Mouse (Mus musculus) forebrain, embryonic 12.5 days (tissue): ENCODE measurements around the gene Ptcd2. TPM values are rescaled to one million over a fixed set of nuclear protein-coding genes. Genes with fewer than 3 reads are reported as not detected.
A peak's percentile ranks its signal among the peaks of the same experiment; 100 is the strongest.
"Not testable (repeated sequence)": the region's sequence is repeated elsewhere in the genome, so short reads cannot be mapped to it uniquely, and the experiment has no call there.

ENCODE experiments used
- ATAC-seq: fragments of 200-750 bp; cut with Nextera tagmentation; 2 replicates; pipeline ENCODE4 v1.8.0; 2017; ENCODE audit warnings: moderate TSS enrichment; ENCODE audit not compliant: low FRiP score
- H3K27ac ChIP-seq: fragments of 300-500 bp; sonication (generic); 2 replicates; pipeline ENCODE4 v1.5.1; 2016; ENCODE audit warnings: mild to moderate bottlenecking
- H3K27me3 ChIP-seq: fragments of 300-500 bp; sonication (generic); 2 replicates; pipeline ENCODE4 v1.6.1; 2016; ENCODE audit warnings: mild to moderate bottlenecking
- H3K36me3 ChIP-seq: fragments of 300-500 bp; sonication (generic); replicated peaks from 2 replicates; pipeline ENCODE4 v1.6.1; 2016; ENCODE audit warnings: mild to moderate bottlenecking
- H3K4me1 ChIP-seq: fragments of 300-500 bp; sonication (generic); 2 replicates; pipeline ENCODE4 v1.6.1; 2016
- H3K4me2 ChIP-seq: fragments of 300-500 bp; sonication (generic); 2 replicates; pipeline ENCODE4 v1.6.1; 2016; ENCODE audit warnings: mild to moderate bottlenecking, moderate library complexity
- H3K4me3 ChIP-seq: fragments of 300-500 bp; sonication (generic); replicated peaks from 2 replicates; pipeline ENCODE4 v1.5.1; 2016; ENCODE audit warnings: mild to moderate bottlenecking
- H3K9ac ChIP-seq: fragments of 300-500 bp; sonication (generic); 2 replicates; pipeline ENCODE4 v1.6.1; 2016; ENCODE audit warnings: mild to moderate bottlenecking
- H3K9me3 ChIP-seq: fragments of 300-500 bp; sonication (generic); 2 replicates; pipeline ENCODE4 v1.6.1; 2016
- WGBS: fragments of 180-500 bp; shearing (Covaris S2); methylation state at CpG from one replicate; pipeline ENCODE4 v1.1.7; 2016; 5-methylcytosine and 5-hydroxymethylcytosine counted together
- polyA plus RNA-seq: library from polyadenylated mRNA; unstranded; fragments of >200 nt; fragmentation: Nextera tagmentation; extraction: Ambion mirVana; gene quantifications from 2 replicates; pipeline ENCODE4 v1.2.1, GENCODE M21; 2016

Ptcd2 gene
- polyA plus RNA-seq, 1 experiment from 2014 or later: 47.6 TPM

- Histone ChIP-seq H3K4me3 (peak overlapping the region; percentile 42), H3K36me3 (peaks cover 25% of the 10 kb centered on the region), H3K4me2 (peak overlapping the region; percentile 59), H3K27ac (peak overlapping the region; percentile 78), H3K4me1 (no peaks in the 10 kb centered on the region), H3K9me3 (no peaks in the 10 kb centered on the region), H3K9ac (peak overlapping the region; percentile 55; the same call in 1 of the 2 replicates), H3K27me3 (no peaks in the 10 kb centered on the region)
- ATAC-seq: peak; percentile 100
- WGBS: 12% methylated on average over 28 of the region's 28 CpGs
Observed at GRCm38 (mm10) chr13:99352758-99353489, 8.4 kb upstream of the Ptcd2 start.

GRCm38 (mm10) chr13:99351596-99351995, 7.1 kb upstream of the Ptcd2 start:
- Histone ChIP-seq H3K4me2 (no peak overlapping the region), H3K27ac (no peak overlapping the region), H3K4me1 (no peaks in the 10 kb centered on the region), H3K9me3 (no peaks in the 10 kb centered on the region), H3K36me3 (peaks cover 25% of the 10 kb centered on the region), H3K27me3 (no peaks in the 10 kb centered on the region), H3K4me3 (no peak overlapping the region), H3K9ac (no peak overlapping the region)
- ATAC-seq: no peak
- 72% methylated on average over 3 of the region's 3 CpGs for WGBS

- WGBS: 85% methylated on average over 8 of the region's 8 CpGs
- H3K4me3 ChIP-seq: no peak overlapping the region
- no peak overlapping the region for H3K4me2 ChIP-seq
- peaks cover 25% of the 10 kb centered on the region for H3K36me3 ChIP-seq
- no peak overlapping the region for H3K27ac ChIP-seq
- no peaks in the 10 kb centered on the region for H3K4me1 ChIP-seq
- no peaks in the 10 kb centered on the region for H3K9me3 ChIP-seq
- no peak for ATAC-seq
- H3K27me3 ChIP-seq: no peaks in the 10 kb centered on the region
- H3K9ac ChIP-seq: no peak overlapping the region
Observed at GRCm38 (mm10) chr13:99351186-99351585, 6.7 kb upstream of the Ptcd2 start.

GRCm38 (mm10) chr13:99350009-99350408, 5.5 kb upstream of the Ptcd2 start:
- H3K27ac ChIP-seq: no peak overlapping the region
- H3K4me3 ChIP-seq: no peak overlapping the region
- H3K36me3 ChIP-seq: peaks cover 25% of the 10 kb centered on the region
- peaks cover 8% of the 10 kb centered on the region for H3K4me1 ChIP-seq
- no peak overlapping the region for H3K9ac ChIP-seq
- H3K27me3 ChIP-seq: no peaks in the 10 kb centered on the region
- ATAC-seq: no peak
- no peaks in the 10 kb centered on the region for H3K9me3 ChIP-seq
- H3K4me2 ChIP-seq: no peak overlapping the region
- 93% methylated on average over 6 of the region's 6 CpGs for WGBS

- peaks cover 17% of the 10 kb centered on the region for H3K4me1 ChIP-seq
- no peaks in the 10 kb centered on the region for H3K27me3 ChIP-seq
- no peak for ATAC-seq
- peak overlapping the region; percentile 76 for H3K4me2 ChIP-seq
- no peaks in the 10 kb centered on the region for H3K9me3 ChIP-seq
- H3K4me3 ChIP-seq: peak overlapping the region; percentile 89
- peaks cover 44% of the 10 kb centered on the region for H3K36me3 ChIP-seq
- WGBS: 4% methylated on average over 30 of the region's 30 CpGs
- peak overlapping the region; percentile 88 for H3K9ac ChIP-seq
- peak overlapping the region; percentile 87 for H3K27ac ChIP-seq
Observed at GRCm38 (mm10) chr13:99343876-99344598, 468 bp downstream of the Ptcd2 start.

GRCm38 (mm10) chr13:99341504-99341903, 3.0 kb downstream of the Ptcd2 start:
- Histone ChIP-seq H3K27ac (no peak overlapping the region), H3K4me3 (no peak overlapping the region), H3K36me3 (peaks cover 56% of the 10 kb centered on the region), H3K4me2 (no peak overlapping the region), H3K4me1 (peaks cover 17% of the 10 kb centered on the region), H3K9me3 (no peaks in the 10 kb centered on the region), H3K27me3 (no peaks in the 10 kb centered on the region), H3K9ac (no peak overlapping the region)
- ATAC-seq: no peak
- WGBS: 94% methylated on average over 6 of the region's 6 CpGs

GRCm38 (mm10) chr13:99337510-99337909, 7.0 kb downstream of the Ptcd2 start:
- no peak overlapping the region for H3K27ac ChIP-seq
- H3K9ac ChIP-seq: no peak overlapping the region
- H3K4me2 ChIP-seq: no peak overlapping the region
- H3K36me3 ChIP-seq: peaks cover 82% of the 10 kb centered on the region
- H3K4me1 ChIP-seq: no peaks in the 10 kb centered on the region
- ATAC-seq: no peak
- no peaks in the 10 kb centered on the region for H3K27me3 ChIP-seq
- H3K4me3 ChIP-seq: no peak overlapping the region
- H3K9me3 ChIP-seq: no peaks in the 10 kb centered on the region
- WGBS: 92% methylated on average over 6 of the region's 6 CpGs

GRCm38 (mm10) chr13:99331255-99331654, 13.2 kb downstream of the Ptcd2 start:
- H3K36me3 ChIP-seq: peaks cover 78% of the 10 kb centered on the region

GRCm38 (mm10) chr13:99324337-99324685, 20.2 kb downstream of the Ptcd2 start:
- H3K27ac ChIP-seq, ATAC-seq, H3K9ac ChIP-seq, H3K4me1 ChIP-seq, H3K9me3 ChIP-seq, H3K4me2 ChIP-seq, H3K27me3 ChIP-seq, H3K4me3 ChIP-seq: not testable (repeated sequence)
- 95% methylated on average over 8 of the region's 8 CpGs for WGBS
- H3K36me3 ChIP-seq: peaks cover 81% of the 10 kb centered on the region

More at GRCm38 (mm10) chr13:99331255-99331654, 13.2 kb downstream of the Ptcd2 start:
- 58% methylated on average over 4 of the region's 4 CpGs for WGBS
- Histone ChIP-seq H3K4me3 (no peak overlapping the region), H3K9me3 (no peaks in the 10 kb centered on the region), H3K9ac (no peak overlapping the region), H3K4me1 (no peaks in the 10 kb centered on the region), H3K4me2 (no peak overlapping the region), H3K27ac (no peak overlapping the region), H3K27me3 (no peaks in the 10 kb centered on the region)
- no peak for ATAC-seq

- H3K9ac ChIP-seq: no peak overlapping the region
- H3K4me1 ChIP-seq: no peaks in the 10 kb centered on the region
- no peak overlapping the region for H3K4me2 ChIP-seq
- H3K36me3 ChIP-seq: peaks cover 79% of the 10 kb centered on the region
- H3K4me3 ChIP-seq: no peak overlapping the region
- H3K27me3 ChIP-seq: no peaks in the 10 kb centered on the region
- H3K9me3 ChIP-seq: no peaks in the 10 kb centered on the region
- no peak overlapping the region for H3K27ac ChIP-seq
- ATAC-seq: no peak
- 83% methylated on average over 7 of the region's 7 CpGs for WGBS
Observed at GRCm38 (mm10) chr13:99323632-99324336, 20.7 kb downstream of the Ptcd2 start.

GRCm38 (mm10) chr13:99322915-99323314, 21.6 kb downstream of the Ptcd2 start:
- peaks cover 70% of the 10 kb centered on the region for H3K36me3 ChIP-seq
- not testable (repeated sequence) for H3K9ac ChIP-seq, ATAC-seq, H3K4me3 ChIP-seq, H3K4me2 ChIP-seq, H3K27ac ChIP-seq, H3K4me1 ChIP-seq, H3K9me3 ChIP-seq, H3K27me3 ChIP-seq
- WGBS: 91% methylated on average over 12 of the region's 13 CpGs

- WGBS: 93% methylated on average over 7 of the region's 7 CpGs
- Histone ChIP-seq H3K4me1 (no peaks in the 10 kb centered on the region), H3K9me3 (no peaks in the 10 kb centered on the region), H3K4me3 (no peak overlapping the region), H3K9ac (no peak overlapping the region), H3K27ac (no peak overlapping the region), H3K4me2 (no peak overlapping the region), H3K36me3 (peaks cover 48% of the 10 kb centered on the region), H3K27me3 (no peaks in the 10 kb centered on the region)
- ATAC-seq: no peak
Observed at GRCm38 (mm10) chr13:99320453-99320852, 24.1 kb downstream of the Ptcd2 start.
